Mouse (Mus musculus) ES-E14 (cell line): Measurements from ENCODE around the gene Cd37. TPM values are rescaled to one million over a fixed set of nuclear protein-coding genes. Genes with fewer than 3 reads are reported as not detected.

Experiments used
- DNase-seq: peaks from one replicate; pipeline ENCODE4 v3.0.0-alpha.2; 2013; ENCODE audit warnings: low read depth, low spot score
- H3K27ac ChIP-seq: 2 replicates; pipeline ENCODE4 v1.5.1; 2012; ENCODE audit warnings: low read depth, mild to moderate bottlenecking, low read length, moderate library complexity, mixed read lengths; ENCODE audit not compliant: poor library complexity, insufficient read depth, severe bottlenecking
- H3K36me3 ChIP-seq: 2 replicates; pipeline ENCODE4 v1.6.1; 2012; ENCODE audit warnings: mild to moderate bottlenecking, low read length, moderate library complexity, mixed read lengths; ENCODE audit not compliant: control insufficient read depth, poor library complexity, insufficient read depth, severe bottlenecking
- H3K4me1 ChIP-seq, 2 experiments: fragments of 150-350 bp in 1 of 2; sonication (generic) in 1 of 2; 2 replicates each; pipeline ENCODE4 v1.6.1; 2012; ENCODE audit warnings: low read length in 2 of 2, mild to moderate bottlenecking in 1 of 2, mixed read lengths in 1 of 2; ENCODE audit not compliant: control insufficient read depth in 2 of 2, insufficient read depth in 2 of 2, poor library complexity in 1 of 2
- H3K4me3 ChIP-seq, 2 experiments: fragments of 150-350 bp in 1 of 2; sonication (generic) in 1 of 2; 2 replicates each; pipeline ENCODE4 v1.5.1; 2012; ENCODE audit warnings: low read length in 2 of 2, low read depth in 1 of 2, mild to moderate bottlenecking in 1 of 2, mixed read lengths in 1 of 2; ENCODE audit not compliant: insufficient read depth in 1 of 2, poor library complexity in 1 of 2, severe bottlenecking in 1 of 2
- H3K9ac ChIP-seq: 2 replicates; pipeline ENCODE4 v1.6.1; 2012; ENCODE audit warnings: low read depth, mild to moderate bottlenecking, low read length, mixed read lengths; ENCODE audit not compliant: poor library complexity, insufficient read depth, severe bottlenecking
- H3K9me3 ChIP-seq: fragments of 150-350 bp; sonication (generic); 2 replicates; pipeline ENCODE4 v1.6.1; 2012; ENCODE audit warnings: low read depth, mild to moderate bottlenecking, low read length; ENCODE audit not compliant: control insufficient read depth, insufficient read depth
- CHD2 ChIP-seq: IDR thresholded peaks from 2 replicates; pipeline ENCODE4 v1.6.1; 2014; ENCODE audit warnings: mild to moderate bottlenecking, low read depth, low read length, inconsistent platforms
- HCFC1 ChIP-seq: IDR thresholded peaks from 2 replicates; pipeline ENCODE4 v1.6.1; 2012; ENCODE audit warnings: low read length, inconsistent platforms, borderline replicate concordance; ENCODE audit not compliant: insufficient read depth
- MAFK ChIP-seq: IDR thresholded peaks from 2 replicates; pipeline ENCODE4 v1.6.1; 2014; ENCODE audit warnings: mild to moderate bottlenecking, low read depth, low read length, inconsistent platforms; ENCODE audit not compliant: insufficient read depth
- ZC3H11A ChIP-seq: IDR thresholded peaks from 2 replicates; pipeline ENCODE4 v1.6.1; 2012; ENCODE audit warnings: low read depth, mild to moderate bottlenecking, inconsistent platforms, low read length, borderline replicate concordance
- ZNF384 ChIP-seq: IDR thresholded peaks from 2 replicates; pipeline ENCODE4 v1.6.1; 2012; ENCODE audit warnings: low read depth, low read length, inconsistent platforms
- in situ Hi-C, 2 experiments: fragments of 600-800 bp; cut with MboI; formaldehyde crosslinking; loops; one replicate each; pipeline ENCODE4 v1.15.1; 2025; ENCODE audit warnings: low sequenced_read_pairs in 2 of 2, inconsistent platforms in 1 of 2; ENCODE audit not compliant: unreplicated experiment in 2 of 2
- total RNA-seq: library from RNA; depleted of rRNA; stranded (reverse); fragments of 300-350 nt; gene quantifications from 2 replicates; pipeline ENCODE4 v1.2.3, GENCODE M21; 2012

Gene Cd37
- total RNA-seq, 1 experiment, result 50.8 TPM

DNA sequence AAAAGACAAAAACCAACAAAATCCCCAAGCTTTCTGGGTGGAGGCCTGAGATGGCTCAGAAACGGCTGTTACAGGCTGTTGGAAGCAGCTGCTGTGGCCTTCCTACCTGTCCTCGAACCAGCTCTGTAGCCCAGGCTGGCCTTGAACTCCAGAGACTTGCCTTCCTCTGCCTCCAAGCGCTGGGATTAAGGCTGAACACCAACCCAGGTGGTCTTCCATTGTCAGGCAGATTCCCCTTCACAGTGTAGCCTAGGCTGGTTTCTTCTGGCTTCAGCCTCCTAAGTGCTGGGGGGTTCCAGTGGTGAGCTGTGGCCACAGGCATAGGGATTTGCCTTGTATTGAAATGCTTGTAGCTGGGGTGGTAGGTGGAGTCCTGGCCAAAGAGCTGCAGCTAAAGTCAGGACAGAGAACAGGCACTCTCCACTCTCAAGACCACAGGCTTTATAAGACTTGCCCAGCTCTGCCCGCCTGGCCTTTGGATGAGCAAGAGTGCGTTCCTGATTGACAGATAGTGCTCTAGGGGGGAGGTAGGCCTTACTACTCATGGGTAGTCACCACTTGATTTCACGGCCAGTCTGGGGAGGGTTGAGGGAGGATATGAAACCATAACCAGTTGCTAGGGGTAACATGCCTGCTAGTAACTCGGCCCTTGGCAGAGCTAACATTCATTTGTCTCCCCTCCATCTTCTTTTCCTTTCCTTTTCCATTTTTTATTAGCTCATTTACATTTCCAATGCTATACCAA lies 9.3 kb downstream of the Cd37 start:
- in situ Hi-C loops, result no loop called here
- Histone ChIP-seq H3K27ac (no peak overlapping the region; the same call in 1 of the 2 replicates), H3K9me3 (no peaks in the 10 kb centered on the region), H3K36me3 (peaks cover 47% of the 10 kb centered on the region), H3K9ac (no peak overlapping the region), H3K4me1 (peaks cover 7 to 14% of the 10 kb centered on the region in 2 experiments), H3K4me3 (no peak overlapping the region)
- no peak for TF ChIP-seq ZC3H11A
- TF ChIP-seq MAFK, result no peak
- no peak for TF ChIP-seq HCFC1
- no peak for DNase-seq

GRCm38 (mm10) chr7:45229046-45229445 lies 9.9 kb downstream of the Cd37 start:
- peak overlapping the region; percentile 29 for H3K27ac ChIP-seq
- H3K4me1 ChIP-seq, result peaks cover 7 to 14% of the 10 kb centered on the region in 2 experiments
- peaks cover 49% of the 10 kb centered on the region for H3K36me3 ChIP-seq
- H3K9me3 ChIP-seq, result no peaks in the 10 kb centered on the region
- H3K4me3 ChIP-seq, result no peak overlapping the region
- in situ Hi-C loops, result no loop called here
- TF ChIP-seq MAFK (no peak), ZC3H11A (no peak), CHD2 (no peak), ZNF384 (no peak), HCFC1 (no peak)
- no peak for DNase-seq
- H3K9ac ChIP-seq, result peak overlapping the region; percentile 26; the same call in 1 of the 2 replicates

GRCm38 (mm10) chr7:45228548-45228947 lies 10.4 kb downstream of the Cd37 start:
- peaks cover 50% of the 10 kb centered on the region for H3K36me3 ChIP-seq
- in situ Hi-C loops, result no loop called here
- peak overlapping the region; percentile 26; the same call in 1 of the 2 replicates for H3K9ac ChIP-seq
- H3K9me3 ChIP-seq, result no peaks in the 10 kb centered on the region
- no peak for DNase-seq
- TF ChIP-seq MAFK (no peak), CHD2 (no peak), HCFC1 (no peak), ZNF384 (no peak), ZC3H11A (no peak)
- H3K4me3 ChIP-seq, result peak overlapping the region; percentile 22 to 41; a peak in 2 of 4 replicates
- H3K27ac ChIP-seq, result peak overlapping the region; percentile 29; the same call in 1 of the 2 replicates
- H3K4me1 ChIP-seq, result peaks cover 2 to 12% of the 10 kb centered on the region in 2 experiments; a peak in 3 of 4 replicates

DNA sequence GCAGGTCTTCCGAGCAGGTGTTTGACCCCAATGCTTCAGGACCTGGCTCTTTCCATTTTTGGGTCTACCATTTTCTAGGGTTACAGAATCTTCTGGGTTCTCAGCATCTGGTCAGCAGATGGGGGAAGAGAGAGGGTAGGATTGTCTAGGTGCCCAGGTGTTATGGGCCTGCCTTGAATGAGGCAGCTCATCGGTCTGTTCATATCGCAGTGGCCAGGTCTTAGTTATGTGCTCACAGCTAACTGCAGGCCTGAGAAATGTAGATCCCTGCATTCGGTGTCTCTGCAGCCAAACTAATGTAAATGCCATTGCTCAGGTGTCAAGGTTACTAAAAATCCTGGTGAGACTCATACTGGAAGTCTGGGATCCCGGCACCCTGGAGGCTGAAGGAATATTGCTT lies 12.5 kb downstream of the Cd37 start:
- Histone ChIP-seq H3K9ac (no peak overlapping the region), H3K27ac (no peak overlapping the region), H3K4me1 (peaks cover 0 to 12% of the 10 kb centered on the region in 2 experiments; a peak in 2 of 4 replicates), H3K9me3 (no peaks in the 10 kb centered on the region), H3K4me3 (no peak overlapping the region), H3K36me3 (peaks cover 43% of the 10 kb centered on the region)
- in situ Hi-C loops, result no loop called here
- no peak for DNase-seq
- TF ChIP-seq MAFK, result no peak
- TF ChIP-seq CHD2, result no peak
- no peak for TF ChIP-seq HCFC1
- no peak for TF ChIP-seq ZNF384
- no peak for TF ChIP-seq ZC3H11A
